Mouse (Mus musculus): ENCODE data around the gene Nf2. TPM values are rescaled to one million over a fixed set of nuclear protein-coding genes. Genes with fewer than 3 reads are reported as not detected.

Nf2 gene
- polyA plus RNA-seq, 1 experiment from 2014 or later: 72.9 TPM

- H3K36me3 ChIP-seq (ENCODE audit: control insufficient read depth, insufficient read depth): no peaks in the 10 kb centered on the region
- H3K27me3 ChIP-seq (replicated peaks; ENCODE audit: control insufficient read depth, insufficient read depth, low read length): no peaks in the 10 kb centered on the region
- no peak overlapping the region for H3K4me3 ChIP-seq (replicated peaks; ENCODE audit: low read length)
- peaks cover 13% of the 10 kb centered on the region for H3K4me1 ChIP-seq (replicated peaks; ENCODE audit: control insufficient read depth, insufficient read depth, low read length)
- WGBS: 21% methylated on average over 4 of the region's 4 CpGs
- H3K9ac ChIP-seq (replicated peaks; ENCODE audit: low read depth, low read length): no peak overlapping the region; the same call in 1 of the 2 replicates
- H3K27ac ChIP-seq (ENCODE audit: low read length): no peak overlapping the region
- H3K4me2 ChIP-seq (ENCODE audit: low read length): no peak overlapping the region
- no peak for ATAC-seq
- no peaks in the 10 kb centered on the region for H3K9me3 ChIP-seq (ENCODE audit: control insufficient read depth, low read length)
Observed at GRCm38 (mm10) chr11:4760438-4760837, 88.9 kb downstream of the Nf2 start.

GRCm38 (mm10) chr11:4757789-4758158 lies 91.6 kb downstream of the Nf2 start:
- Histone ChIP-seq H3K4me3 (replicated peaks; ENCODE audit: low read length) (no peak overlapping the region), H3K36me3 (ENCODE audit: control insufficient read depth, insufficient read depth) (no peaks in the 10 kb centered on the region), H3K4me2 (ENCODE audit: low read length) (no peak overlapping the region), H3K9ac (replicated peaks; ENCODE audit: low read depth, low read length) (no peak overlapping the region), H3K4me1 (replicated peaks; ENCODE audit: control insufficient read depth, insufficient read depth, low read length) (peaks cover 12% of the 10 kb centered on the region), H3K9me3 (ENCODE audit: control insufficient read depth, low read length) (peaks cover 4% of the 10 kb centered on the region; the same call in 1 of the 2 replicates), H3K27me3 (replicated peaks; ENCODE audit: control insufficient read depth, insufficient read depth, low read length) (no peaks in the 10 kb centered on the region), H3K27ac (ENCODE audit: low read length) (no peak overlapping the region)
- ATAC-seq: no peak
- WGBS: 54% methylated on average over 4 of the region's 4 CpGs

- Histone ChIP-seq H3K4me1 (replicated peaks; ENCODE audit: control insufficient read depth, insufficient read depth, low read length) (peaks cover 8% of the 10 kb centered on the region), H3K36me3 (ENCODE audit: control insufficient read depth, insufficient read depth) (no peaks in the 10 kb centered on the region), H3K4me2 (ENCODE audit: low read length) (no peak overlapping the region), H3K27ac (ENCODE audit: low read length) (no peak overlapping the region), H3K27me3 (replicated peaks; ENCODE audit: control insufficient read depth, insufficient read depth, low read length) (no peaks in the 10 kb centered on the region), H3K9me3 (ENCODE audit: control insufficient read depth, low read length) (peaks cover 4% of the 10 kb centered on the region; the same call in 1 of the 2 replicates), H3K4me3 (replicated peaks; ENCODE audit: low read length) (no peak overlapping the region), H3K9ac (replicated peaks; ENCODE audit: low read depth, low read length) (no peak overlapping the region)
- WGBS: 69% methylated on average over 11 of the region's 11 CpGs
- ATAC-seq: no peak
Observed at GRCm38 (mm10) chr11:4756984-4757788, 92.2 kb downstream of the Nf2 start.

- Histone ChIP-seq H3K27me3 (replicated peaks; ENCODE audit: control insufficient read depth, insufficient read depth, low read length) (no peaks in the 10 kb centered on the region), H3K4me2 (ENCODE audit: low read length) (no peak overlapping the region), H3K4me1 (replicated peaks; ENCODE audit: control insufficient read depth, insufficient read depth, low read length) (peaks cover 7% of the 10 kb centered on the region), H3K27ac (ENCODE audit: low read length) (no peak overlapping the region), H3K4me3 (replicated peaks; ENCODE audit: low read length) (no peak overlapping the region), H3K36me3 (ENCODE audit: control insufficient read depth, insufficient read depth) (no peaks in the 10 kb centered on the region), H3K9ac (replicated peaks; ENCODE audit: low read depth, low read length) (no peak overlapping the region), H3K9me3 (ENCODE audit: control insufficient read depth, low read length) (peaks cover 4% of the 10 kb centered on the region; the same call in 1 of the 2 replicates)
- WGBS: 81% methylated on average over 9 of the region's 9 CpGs
- ATAC-seq: no peak
Observed at GRCm38 (mm10) chr11:4756460-4756859, 92.9 kb downstream of the Nf2 start.

DNA sequence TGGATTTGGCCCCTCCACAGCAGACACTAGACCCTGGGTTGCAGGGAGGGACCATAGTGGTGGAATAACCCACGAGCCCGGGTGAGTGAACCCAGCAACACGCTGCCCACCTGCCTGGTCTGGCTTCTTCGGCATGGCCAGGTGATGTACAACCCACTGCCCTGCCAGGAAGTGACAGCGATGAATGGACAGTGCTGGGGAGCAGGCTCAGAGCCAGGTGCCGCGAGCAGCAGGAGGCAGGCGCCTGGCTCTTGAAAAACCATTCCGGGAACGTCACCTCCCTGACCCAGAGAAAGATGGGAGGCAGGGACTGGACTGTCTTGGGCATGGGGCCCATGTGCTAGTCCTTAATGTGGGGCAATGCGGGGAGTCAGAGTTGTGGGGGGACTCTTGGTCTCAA lies 94.5 kb downstream of the Nf2 start:
- 78% methylated on average over 11 of the region's 11 CpGs for WGBS
- H3K36me3 ChIP-seq (ENCODE audit: control insufficient read depth, insufficient read depth): no peaks in the 10 kb centered on the region

DNA sequence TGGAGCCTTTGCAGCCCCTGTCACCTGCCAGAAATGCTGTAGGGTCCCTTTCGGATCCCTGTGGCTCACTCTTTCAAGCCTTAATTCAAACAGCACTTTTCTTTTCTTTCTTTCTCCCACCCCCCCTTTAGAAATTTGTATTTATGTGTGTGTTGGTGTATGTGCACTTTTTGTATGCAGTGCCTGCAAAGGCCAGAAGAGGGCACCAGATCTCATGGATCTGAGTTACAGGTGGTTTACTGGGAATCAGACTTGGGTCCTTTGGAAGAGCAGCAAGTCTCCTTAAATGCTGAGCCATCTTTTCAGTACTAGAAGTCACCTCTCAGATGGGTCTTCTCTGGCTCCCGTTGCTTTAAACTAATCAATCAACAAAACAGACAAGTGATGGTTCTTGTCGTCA lies 95.3 kb downstream of the Nf2 start:
- Histone ChIP-seq H3K27me3 (replicated peaks; ENCODE audit: control insufficient read depth, insufficient read depth, low read length) (peaks cover 6% of the 10 kb centered on the region; the same call in 1 of the 2 replicates), H3K36me3 (ENCODE audit: control insufficient read depth, insufficient read depth) (no peaks in the 10 kb centered on the region), H3K9me3 (ENCODE audit: control insufficient read depth, low read length) (peaks cover 4% of the 10 kb centered on the region; the same call in 1 of the 2 replicates), H3K4me1 (replicated peaks; ENCODE audit: control insufficient read depth, insufficient read depth, low read length) (peaks cover 2% of the 10 kb centered on the region; the same call in 1 of the 2 replicates), H3K9ac (replicated peaks; ENCODE audit: low read depth, low read length) (no peak overlapping the region), H3K27ac (ENCODE audit: low read length) (no peak overlapping the region), H3K4me2 (ENCODE audit: low read length) (no peak overlapping the region), H3K4me3 (replicated peaks; ENCODE audit: low read length) (no peak overlapping the region)
- 94% methylated on average over 3 of the region's 3 CpGs for WGBS
- ATAC-seq: no peak

More for the DNA sequence above, 94.5 kb downstream of the Nf2 start:
- no peak overlapping the region for H3K27ac ChIP-seq (ENCODE audit: low read length)
- H3K9me3 ChIP-seq (ENCODE audit: control insufficient read depth, low read length): peaks cover 4% of the 10 kb centered on the region; the same call in 1 of the 2 replicates
- H3K4me3 ChIP-seq (replicated peaks; ENCODE audit: low read length): no peak overlapping the region
- H3K4me1 ChIP-seq (replicated peaks; ENCODE audit: control insufficient read depth, insufficient read depth, low read length): peaks cover 2% of the 10 kb centered on the region; the same call in 1 of the 2 replicates
- no peak overlapping the region for H3K9ac ChIP-seq (replicated peaks; ENCODE audit: low read depth, low read length)
- ATAC-seq: no peak
- H3K27me3 ChIP-seq (replicated peaks; ENCODE audit: control insufficient read depth, insufficient read depth, low read length): peaks cover 4% of the 10 kb centered on the region; the same call in 1 of the 2 replicates
- H3K4me2 ChIP-seq (ENCODE audit: low read length): no peak overlapping the region

DNA sequence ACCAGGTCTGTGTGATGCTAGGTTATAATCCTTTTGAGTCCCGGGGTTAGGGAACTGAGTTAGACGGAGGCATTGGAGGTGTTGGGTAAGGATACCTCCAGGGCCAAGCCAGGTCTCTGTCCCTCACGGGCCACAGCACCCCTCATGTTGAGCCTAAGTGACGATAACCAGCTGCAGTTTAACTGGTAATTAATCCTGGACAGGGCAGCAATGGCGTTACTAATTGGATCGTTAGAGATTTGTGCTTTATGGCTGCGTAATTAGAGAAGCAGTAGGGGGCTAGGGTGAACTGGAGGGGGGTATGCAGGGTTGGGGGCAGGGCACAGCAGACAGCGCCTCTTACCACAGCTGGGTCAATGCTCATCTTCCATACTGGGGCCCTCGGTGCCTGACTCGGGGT lies 96.5 kb downstream of the Nf2 start:
- no peak for ATAC-seq
- no peak overlapping the region for H3K4me2 ChIP-seq (ENCODE audit: low read length)
- no peak overlapping the region for H3K9ac ChIP-seq (replicated peaks; ENCODE audit: low read depth, low read length)
- no peak overlapping the region for H3K27ac ChIP-seq (ENCODE audit: low read length)
- H3K4me3 ChIP-seq (replicated peaks; ENCODE audit: low read length): no peak overlapping the region
- peaks cover 4% of the 10 kb centered on the region; the same call in 1 of the 2 replicates for H3K9me3 ChIP-seq (ENCODE audit: control insufficient read depth, low read length)
- no peaks in the 10 kb centered on the region for H3K36me3 ChIP-seq (ENCODE audit: control insufficient read depth, insufficient read depth)
- H3K27me3 ChIP-seq (replicated peaks; ENCODE audit: control insufficient read depth, insufficient read depth, low read length): peaks cover 14% of the 10 kb centered on the region
- H3K4me1 ChIP-seq (replicated peaks; ENCODE audit: control insufficient read depth, insufficient read depth, low read length): peaks cover 2% of the 10 kb centered on the region; the same call in 1 of the 2 replicates
- WGBS: 9% methylated on average over 10 of the region's 10 CpGs

DNA sequence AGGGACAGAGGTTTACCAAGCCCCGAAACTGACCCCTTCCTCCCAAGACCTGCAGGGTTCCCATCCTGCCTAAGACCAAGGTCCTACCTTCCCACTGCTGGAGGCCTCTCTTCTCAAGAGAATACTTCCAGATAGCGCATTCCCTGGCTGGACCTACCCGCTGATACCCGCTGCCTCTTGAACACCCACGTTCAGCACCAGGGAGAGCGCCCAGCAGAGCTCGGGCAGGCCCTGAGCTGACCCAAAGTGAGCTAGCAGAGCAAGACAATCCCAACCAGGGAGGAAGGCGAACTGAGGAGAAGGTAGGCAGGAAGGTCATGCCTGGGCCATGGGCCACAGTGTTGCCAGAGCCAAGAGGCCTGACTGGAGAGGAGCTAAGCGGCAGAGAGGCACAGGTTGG lies 99.1 kb downstream of the Nf2 start:
- Histone ChIP-seq H3K27me3 (replicated peaks; ENCODE audit: control insufficient read depth, insufficient read depth, low read length) (peaks cover 30% of the 10 kb centered on the region), H3K27ac (ENCODE audit: low read length) (no peak overlapping the region), H3K9me3 (ENCODE audit: control insufficient read depth, low read length) (peaks cover 4% of the 10 kb centered on the region; the same call in 1 of the 2 replicates), H3K4me1 (replicated peaks; ENCODE audit: control insufficient read depth, insufficient read depth, low read length) (peaks cover 19% of the 10 kb centered on the region), H3K4me3 (replicated peaks; ENCODE audit: low read length) (no peak overlapping the region), H3K4me2 (ENCODE audit: low read length) (no peak overlapping the region), H3K36me3 (ENCODE audit: control insufficient read depth, insufficient read depth) (no peaks in the 10 kb centered on the region), H3K9ac (replicated peaks; ENCODE audit: low read depth, low read length) (no peak overlapping the region)
- ATAC-seq: no peak
- 6% methylated on average over 9 of the region's 9 CpGs for WGBS

GRCm38 (mm10) chr11:4747285-4747684 lies 102.1 kb downstream of the Nf2 start:
- Histone ChIP-seq H3K9ac (replicated peaks; ENCODE audit: low read depth, low read length) (peak overlapping the region; percentile 56), H3K4me2 (ENCODE audit: low read length) (peak overlapping the region; percentile 98), H3K4me3 (replicated peaks; ENCODE audit: low read length) (peak overlapping the region; percentile 58), H3K9me3 (ENCODE audit: control insufficient read depth, low read length) (no peaks in the 10 kb centered on the region), H3K36me3 (ENCODE audit: control insufficient read depth, insufficient read depth) (no peaks in the 10 kb centered on the region), H3K4me1 (replicated peaks; ENCODE audit: control insufficient read depth, insufficient read depth, low read length) (peaks cover 19% of the 10 kb centered on the region), H3K27ac (ENCODE audit: low read length) (no peak overlapping the region), H3K27me3 (replicated peaks; ENCODE audit: control insufficient read depth, insufficient read depth, low read length) (peaks cover 42% of the 10 kb centered on the region)
- no peak; the same call in 1 of the 2 replicates for ATAC-seq
- WGBS: 2% methylated on average over 11 of the region's 12 CpGs

Measured in forebrain, embryonic 16.5 days (tissue).